Mouse (Mus musculus) spleen, adult 10 weeks (tissue): Measurements from ENCODE around the gene Gm28360. TPM values are rescaled to one million over a fixed set of nuclear protein-coding genes. Genes with fewer than 3 reads are reported as not detected.

ENCODE experiments used
- polyA plus RNA-seq: library from polyadenylated mRNA; stranded (reverse); fragments of 350-450 nt; fragmentation: Illumina TruSeq; extraction: RNeasy Lipid Tissue Mini Kit (QIAGEN cat#74804); gene quantifications from one replicate; pipeline ENCODE4 v1.2.3, GENCODE M21; 2015; ENCODE audit warnings: low replicate concordance; ENCODE audit not compliant: insufficient read depth

Gm28360 gene
- polyA plus RNA-seq: not detected

DNA sequence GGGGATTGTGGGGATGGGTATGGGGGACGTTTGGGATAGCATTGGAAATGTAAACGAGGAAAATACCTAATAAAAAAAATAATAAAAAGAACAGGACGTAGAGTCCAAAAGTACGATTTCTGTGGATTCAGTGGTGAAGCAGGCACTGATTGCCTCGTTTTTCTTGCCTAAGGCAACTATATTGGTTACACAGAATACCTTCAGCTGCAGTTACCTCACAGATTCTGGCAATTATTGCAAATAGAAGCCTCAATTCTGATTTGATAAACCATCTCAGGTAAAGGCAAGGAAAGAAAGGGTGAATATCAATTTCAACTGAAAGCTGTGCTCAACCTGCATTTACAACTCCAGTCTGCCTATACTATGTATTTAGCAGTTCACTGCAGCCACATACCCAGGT, at the start of gene Gm28360:
TSS of gene Gm28360 (plus strand) at position 301 of the 400 bp plus-strand sequence.

GRCm38 (mm10) chr1:117780833-117781232, 49.0 kb upstream of the Gm28360 start, which contains the start of gene B020011L13Rik:
Gene B020011L13Rik, plus strand, starts transcription at chr1:117781133.

Other genes starting within 250 kb of the Gm28360 start
- not detected for gene Gm28363, start 132.9 kb upstream of the Gm28360 start, polyA plus RNA-seq
- gene B020011L13Rik, start 48.9 kb upstream of the Gm28360 start, polyA plus RNA-seq: not detected
- not detected for gene Gm28168, start 97.9 kb downstream of the Gm28360 start, polyA plus RNA-seq
- gene Gm7145, start 135.9 kb downstream of the Gm28360 start, polyA plus RNA-seq: not detected